Mouse (Mus musculus) liver, postnatal 0 days (tissue): ENCODE measurements around the gene Xkr7.

ENCODE experiments used
- CTCF ChIP-seq: sonication (generic); IDR thresholded peaks from 2 replicates; pipeline ENCODE4 v1.5.1; 2016; ENCODE audit warnings: antibody characterized with exemption, low read depth
- EP300 ChIP-seq: IDR thresholded peaks from 2 replicates; pipeline ENCODE4 v1.6.1; 2016; ENCODE audit warnings: antibody characterized with exemption, low read depth, mild to moderate bottlenecking

DNA sequence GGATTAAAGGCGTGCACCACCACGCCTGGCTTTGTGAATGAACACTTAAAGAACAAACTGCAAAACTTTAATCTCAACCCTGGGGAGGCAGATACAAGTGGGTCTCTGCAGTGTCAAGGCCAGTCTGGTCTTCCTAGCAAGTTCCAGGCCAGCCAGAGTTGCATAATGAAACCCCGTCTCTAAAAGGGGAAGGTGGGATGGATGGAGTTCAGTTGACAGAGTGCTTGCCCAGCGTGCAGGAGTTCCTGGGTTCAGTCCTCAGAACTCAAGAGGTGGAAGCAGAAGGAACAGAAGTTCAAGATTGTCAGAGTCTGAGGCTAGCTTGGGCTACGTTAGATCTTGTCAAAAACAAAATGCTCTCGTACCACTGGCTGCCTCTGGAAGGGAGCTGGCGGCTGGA, 5.6 kb upstream of the Xkr7 start:
- TF ChIP-seq CTCF (no peak), EP300 (no peak)
